Mouse (Mus musculus) heart, embryonic 15.5 days (tissue): ENCODE data around the gene Cars2. TPM values are rescaled to one million over a fixed set of nuclear protein-coding genes. Genes with fewer than 3 reads are reported as not detected.
"Not testable (repeated sequence)": the region's sequence is repeated elsewhere in the genome, so short reads cannot be mapped to it uniquely, and the experiment has no call there.

Source experiments
- ATAC-seq: fragments of 200-750 bp; cut with Nextera tagmentation; replicated peaks from 2 replicates; pipeline ENCODE4 v1.8.0; 2017; ENCODE audit warnings: low read depth, moderate TSS enrichment; ENCODE audit not compliant: insufficient number of reproducible peaks, insufficient read depth, low FRiP score
- H3K27ac ChIP-seq: fragments of 300-500 bp; sonication (generic); 2 replicates; pipeline ENCODE4 v1.5.1; 2015; ENCODE audit warnings: mild to moderate bottlenecking, inconsistent platforms
- H3K27me3 ChIP-seq: fragments of 300-500 bp; sonication (generic); 2 replicates; pipeline ENCODE4 v1.6.1; 2015; ENCODE audit warnings: inconsistent platforms
- H3K36me3 ChIP-seq: fragments of 300-500 bp; sonication (generic); 2 replicates; pipeline ENCODE4 v1.6.1; 2015; ENCODE audit warnings: mild to moderate bottlenecking, inconsistent platforms
- H3K4me1 ChIP-seq: fragments of 300-500 bp; sonication (generic); replicated peaks from 2 replicates; pipeline ENCODE4 v1.6.1; 2015; ENCODE audit warnings: inconsistent platforms
- H3K4me2 ChIP-seq: fragments of 300-500 bp; sonication (generic); 2 replicates; pipeline ENCODE4 v1.6.1; 2015; ENCODE audit warnings: inconsistent platforms, mild to moderate bottlenecking, moderate library complexity
- H3K4me3 ChIP-seq: fragments of 300-500 bp; sonication (generic); 2 replicates; pipeline ENCODE4 v1.5.1; 2015; ENCODE audit warnings: mild to moderate bottlenecking, inconsistent platforms
- H3K9ac ChIP-seq: fragments of 300-500 bp; sonication (generic); 2 replicates; pipeline ENCODE4 v1.6.1; 2015; ENCODE audit warnings: mild to moderate bottlenecking, inconsistent platforms
- H3K9me3 ChIP-seq: fragments of 300-500 bp; sonication (generic); replicated peaks from 2 replicates; pipeline ENCODE4 v1.6.1; 2016; ENCODE audit warnings: inconsistent platforms
- WGBS: fragments of 180-500 bp; shearing (Covaris S2); methylation state at CpG from one replicate; pipeline ENCODE4 v1.1.7; 2015; ENCODE audit warnings: mixed read lengths; 5-methylcytosine and 5-hydroxymethylcytosine counted together
- polyA plus RNA-seq: library from polyadenylated mRNA; unstranded; fragments of >200 nt; fragmentation: Nextera tagmentation; extraction: Ambion mirVana; gene quantifications from 2 replicates; pipeline ENCODE4 v1.2.1, GENCODE M21; 2015

Cars2 gene
- polyA plus RNA-seq, 1 experiment from 2014 or later, result 26.2 TPM

DNA sequence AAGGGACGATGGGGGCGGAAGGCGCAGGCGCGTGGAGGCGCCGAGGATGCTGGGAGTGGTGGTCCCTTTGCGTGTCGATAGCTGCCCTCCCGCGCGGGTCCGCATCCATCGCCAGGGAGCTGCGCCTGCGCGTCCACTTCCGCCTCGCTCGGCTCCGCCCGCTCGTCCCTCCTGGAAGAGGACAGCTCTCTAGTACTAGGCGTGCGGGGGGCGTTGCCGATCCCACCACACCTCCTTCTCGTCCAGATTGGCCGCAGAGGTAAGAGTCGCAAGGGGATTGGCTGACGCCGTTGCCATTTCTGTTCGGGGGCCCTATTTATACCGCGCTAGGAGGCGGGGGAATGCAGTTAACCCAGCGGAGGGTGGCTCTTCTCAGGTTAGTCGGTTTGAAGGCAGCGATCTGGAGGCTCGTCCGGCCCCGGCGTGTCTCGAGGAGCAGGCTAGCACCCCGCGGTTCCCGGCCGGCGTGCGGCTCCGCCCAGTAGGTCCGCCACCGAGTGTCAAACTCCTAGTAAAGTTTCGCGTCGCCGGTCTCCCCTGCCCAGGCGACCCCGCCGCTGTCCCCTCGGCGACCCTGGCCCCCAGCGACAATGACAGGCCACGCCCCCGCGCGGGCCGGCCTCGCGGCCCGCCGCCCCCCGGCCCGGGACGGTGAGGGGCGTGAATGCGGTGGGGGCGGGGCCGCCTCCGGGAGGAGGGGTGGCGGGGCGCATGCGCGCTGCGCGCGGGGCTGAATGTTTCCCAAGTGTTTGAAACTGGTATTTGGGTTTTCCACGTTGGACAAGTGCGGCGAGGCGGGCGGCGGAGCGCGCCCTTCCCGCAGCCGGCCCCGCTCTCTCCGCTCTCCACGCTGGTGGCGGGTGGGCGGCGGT is 5.4 kb upstream of the Cars2 start:
- H3K4me2 ChIP-seq, result peak overlapping the region; percentile 91
- H3K4me3 ChIP-seq, result peak overlapping the region; percentile 98
- whole genome bisulfite sequencing, result under 1% methylated on average over 99 of the region's 103 CpGs
- H3K27ac ChIP-seq, result peak overlapping the region; percentile 100
- no peaks in the 10 kb centered on the region for H3K27me3 ChIP-seq
- H3K9me3 ChIP-seq, result no peaks in the 10 kb centered on the region
- H3K9ac ChIP-seq, result peak overlapping the region; percentile 97
- 0 out of 2 replicates have a peak, but pooled peaks cover 2% of the 10 kb centered on the region for H3K36me3 ChIP-seq
- H3K4me1 ChIP-seq, result peaks cover 30% of the 10 kb centered on the region
- peak; percentile 88 for ATAC-seq

- Histone ChIP-seq H3K4me3 (peak within 1 kb of the TSS; percentile 98), H3K4me1 (peaks cover 31% of the 10 kb centered on the region), H3K36me3 (no peaks in the 10 kb centered on the region), H3K9ac (peak within 1 kb of the TSS; percentile 97), H3K27me3 (no peaks in the 10 kb centered on the region), H3K27ac (peak within 1 kb of the TSS; percentile 100), H3K9me3 (no peaks in the 10 kb centered on the region), H3K4me2 (peak within 1 kb of the TSS; percentile 91)
- ATAC-seq, result peak; percentile 71
- WGBS, result under 1% methylated on average over 52 of the region's 52 CpGs
Measured at GRCm38 (mm10) chr8:11554799-11555719, 4.5 kb upstream of the Cars2 start, which contains the start of gene Ing1. Gene Ing1, plus strand, starts transcription at chr8:11555571.

DNA sequence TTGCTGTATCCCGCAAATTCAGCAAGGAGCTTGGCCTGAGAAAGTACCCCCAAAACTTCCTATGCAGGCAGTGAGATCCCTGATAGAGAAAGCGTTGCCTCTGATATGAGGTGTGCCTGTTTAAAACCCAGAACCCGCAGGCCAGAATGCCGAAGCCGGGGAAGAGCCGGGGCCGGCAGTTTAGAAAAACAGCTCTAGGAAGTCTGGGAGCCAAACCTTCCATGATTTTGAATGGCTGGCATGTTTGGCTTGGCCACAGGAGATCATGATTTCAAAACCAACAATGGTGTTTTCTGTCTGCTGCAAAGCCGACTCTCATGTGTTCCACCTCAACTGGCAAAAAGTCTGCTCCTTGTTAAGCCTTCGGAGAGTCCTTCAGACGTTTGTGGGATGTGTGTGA is 1.8 kb upstream of the Cars2 start:
- H3K27ac ChIP-seq, result no peak overlapping the region
- H3K4me2 ChIP-seq, result no peak overlapping the region
- no peak for ATAC-seq
- H3K9me3 ChIP-seq, result no peaks in the 10 kb centered on the region
- H3K27me3 ChIP-seq, result no peaks in the 10 kb centered on the region
- whole genome bisulfite sequencing, result 78% methylated on average over 10 of the region's 10 CpGs
- no peak overlapping the region for H3K4me3 ChIP-seq
- H3K4me1 ChIP-seq, result peaks cover 25% of the 10 kb centered on the region
- H3K9ac ChIP-seq, result no peak overlapping the region
- 0 out of 2 replicates have a peak, but pooled peaks cover 1% of the 10 kb centered on the region for H3K36me3 ChIP-seq

DNA sequence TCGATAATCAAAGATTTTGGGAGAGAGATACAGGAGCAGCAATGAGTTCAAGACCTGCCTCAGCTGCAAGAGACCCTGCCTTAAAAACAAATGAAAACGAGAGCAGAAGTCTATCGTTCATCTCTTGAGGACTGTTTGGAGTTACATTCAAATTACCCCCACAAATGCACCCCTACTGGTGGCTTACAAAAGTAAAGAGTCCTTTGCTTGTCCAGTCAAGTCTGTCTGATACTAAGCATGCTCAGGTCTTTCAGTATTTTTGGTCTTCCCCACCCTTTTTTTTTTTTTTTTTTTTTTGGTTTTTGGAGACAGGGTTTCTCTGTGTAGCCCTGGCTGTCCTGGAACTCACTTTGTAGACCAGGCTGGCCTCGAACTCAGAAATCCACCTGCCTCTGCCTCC is 914 bp upstream of the Cars2 start:
- not testable (repeated sequence) for H3K27me3 ChIP-seq, ATAC-seq, H3K4me2 ChIP-seq, H3K27ac ChIP-seq, H3K36me3 ChIP-seq, H3K9me3 ChIP-seq, H3K9ac ChIP-seq, H3K4me3 ChIP-seq
- WGBS, result 83% methylated on average over 4 of the region's 4 CpGs
- H3K4me1 ChIP-seq, result peaks cover 25% of the 10 kb centered on the region

DNA sequence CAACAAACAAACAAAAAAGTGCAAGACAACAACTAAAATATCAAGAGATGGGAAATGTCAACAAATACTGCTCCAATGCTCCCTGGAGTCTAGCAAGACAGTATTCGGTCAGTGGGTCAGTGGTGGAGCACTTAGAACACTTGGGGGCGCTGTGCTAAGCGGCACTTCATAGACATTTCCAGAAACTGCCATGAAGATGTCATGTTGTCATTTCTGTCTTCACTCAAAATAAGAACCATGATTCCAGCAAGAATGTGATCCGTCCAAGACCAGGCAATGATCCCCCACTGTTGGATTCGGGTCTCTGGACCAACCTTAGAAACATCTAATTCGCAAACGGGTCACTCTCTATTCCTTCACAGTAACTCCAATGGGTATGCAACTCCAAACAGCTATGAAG is 877 bp downstream of the Cars2 start:
- H3K36me3 ChIP-seq, result 0 out of 2 replicates have a peak, but pooled peaks cover 7% of the 10 kb centered on the region
- peaks cover 24% of the 10 kb centered on the region for H3K4me1 ChIP-seq
- peak overlapping the region; percentile 80 for H3K4me2 ChIP-seq
- peak overlapping the region; percentile 83 for H3K4me3 ChIP-seq
- H3K9me3 ChIP-seq, result no peaks in the 10 kb centered on the region
- 0 out of 2 replicates have a peak overlapping the region, but pooled peaks have one; percentile 92 for H3K9ac ChIP-seq
- WGBS, result 16% methylated on average over 7 of the region's 7 CpGs
- no peaks in the 10 kb centered on the region for H3K27me3 ChIP-seq
- no peak for ATAC-seq
- peak overlapping the region; percentile 95; the same call in 1 of the 2 replicates for H3K27ac ChIP-seq

DNA sequence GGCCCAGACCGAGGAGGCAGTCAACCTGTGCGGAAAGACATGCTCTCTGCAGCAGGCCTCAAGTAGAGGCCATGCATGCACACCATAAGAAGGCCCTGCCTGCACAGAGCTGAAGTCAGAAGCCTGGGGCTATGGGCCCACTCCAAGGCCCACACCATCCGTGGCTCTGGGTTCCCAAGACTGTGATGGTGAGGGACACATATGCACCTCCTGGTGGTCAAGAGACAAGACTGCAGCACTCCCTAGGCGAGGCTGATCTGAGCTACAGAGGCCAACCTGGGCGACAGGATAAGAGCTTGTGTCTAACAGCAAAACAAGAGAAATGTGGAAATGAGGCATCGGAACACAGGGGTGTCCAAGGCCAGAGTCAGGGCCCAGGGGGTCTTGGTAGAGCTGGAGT is 3.5 kb downstream of the Cars2 start:
- no peak for ATAC-seq
- H3K9me3 ChIP-seq, result no peaks in the 10 kb centered on the region
- no peak overlapping the region for H3K9ac ChIP-seq
- no peak overlapping the region for H3K4me2 ChIP-seq
- H3K36me3 ChIP-seq, result peaks cover 10% of the 10 kb centered on the region; the same call in 1 of the 2 replicates
- no peak overlapping the region for H3K4me3 ChIP-seq
- peaks cover 12% of the 10 kb centered on the region for H3K4me1 ChIP-seq
- 63% methylated on average over 6 of the region's 6 CpGs for WGBS
- no peak overlapping the region for H3K27ac ChIP-seq
- H3K27me3 ChIP-seq, result no peaks in the 10 kb centered on the region

DNA sequence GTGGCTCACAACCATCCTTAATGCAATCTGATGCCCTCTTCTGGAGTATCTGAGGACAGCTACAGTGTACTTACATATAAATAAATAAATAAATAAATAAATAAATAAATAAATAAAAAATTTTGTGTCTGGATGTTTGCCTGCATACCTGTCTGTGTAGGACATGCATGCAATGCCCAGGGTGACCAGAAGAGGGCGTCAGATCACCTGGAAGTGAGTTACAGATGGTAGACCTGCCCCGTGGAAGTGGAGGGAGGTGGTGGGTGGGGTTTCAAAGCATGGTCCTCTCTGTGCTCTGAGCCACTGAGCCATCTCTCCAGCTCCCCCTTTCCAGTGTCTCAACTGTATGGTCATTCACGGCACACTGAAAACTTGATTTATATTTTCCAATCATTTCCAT is 6.2 kb downstream of the Cars2 start:
- 52% methylated on average over 3 of the region's 3 CpGs for WGBS
- no peak overlapping the region for H3K27ac ChIP-seq
- H3K4me3 ChIP-seq, result no peak overlapping the region
- no peak overlapping the region for H3K9ac ChIP-seq
- no peak for ATAC-seq
- H3K36me3 ChIP-seq, result peaks cover 31% of the 10 kb centered on the region
- H3K9me3 ChIP-seq, result no peaks in the 10 kb centered on the region
- H3K4me1 ChIP-seq, result no peaks in the 10 kb centered on the region; the same call in 1 of the 2 replicates
- H3K27me3 ChIP-seq, result no peaks in the 10 kb centered on the region
- no peak overlapping the region for H3K4me2 ChIP-seq

GRCm38 (mm10) chr8:11542866-11543265 is 7.7 kb downstream of the Cars2 start:
- Histone ChIP-seq H3K4me2 (no peak overlapping the region), H3K4me1 (no peaks in the 10 kb centered on the region), H3K27me3 (no peaks in the 10 kb centered on the region), H3K27ac (no peak overlapping the region), H3K36me3 (peaks cover 31% of the 10 kb centered on the region), H3K9ac (no peak overlapping the region), H3K9me3 (no peaks in the 10 kb centered on the region), H3K4me3 (no peak overlapping the region)
- WGBS, result 80% methylated on average over 4 of the region's 4 CpGs
- ATAC-seq, result no peak

GRCm38 (mm10) chr8:11542031-11542430 is 8.6 kb downstream of the Cars2 start:
- Histone ChIP-seq H3K36me3 (peaks cover 30% of the 10 kb centered on the region), H3K4me3 (no peak overlapping the region), H3K9ac (no peak overlapping the region), H3K27me3 (no peaks in the 10 kb centered on the region), H3K9me3 (no peaks in the 10 kb centered on the region), H3K4me1 (no peaks in the 10 kb centered on the region), H3K4me2 (no peak overlapping the region), H3K27ac (no peak overlapping the region)
- ATAC-seq, result no peak
- WGBS, result 77% methylated on average over 12 of the region's 12 CpGs

DNA sequence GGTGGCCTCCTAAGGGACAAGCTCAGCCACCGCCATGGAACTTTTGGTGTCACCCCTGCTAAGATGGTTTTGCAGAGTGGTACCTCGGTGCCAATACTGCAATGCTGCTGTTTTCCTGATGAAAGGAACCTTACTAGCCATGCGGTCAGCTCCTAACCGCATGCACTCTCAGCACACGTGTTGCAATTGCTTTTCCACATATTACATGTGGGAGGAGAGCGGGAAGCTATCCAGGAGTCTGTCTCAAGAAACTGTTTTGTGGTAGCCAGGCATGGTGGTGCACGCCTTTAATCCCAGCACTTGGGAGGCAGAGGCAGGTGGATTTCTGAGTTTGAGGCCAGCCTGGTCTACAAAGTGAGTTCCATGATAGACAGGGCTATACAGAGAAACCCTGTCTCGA is 10.4 kb downstream of the Cars2 start:
- peaks cover 34% of the 10 kb centered on the region for H3K36me3 ChIP-seq
- no peaks in the 10 kb centered on the region for H3K4me1 ChIP-seq
- 92% methylated on average over 8 of the region's 8 CpGs for WGBS
- H3K27me3 ChIP-seq, result no peaks in the 10 kb centered on the region
- ATAC-seq, result no peak
- H3K27ac ChIP-seq, result no peak overlapping the region
- no peaks in the 10 kb centered on the region for H3K9me3 ChIP-seq
- H3K9ac ChIP-seq, result no peak overlapping the region
- no peak overlapping the region for H3K4me3 ChIP-seq
- H3K4me2 ChIP-seq, result no peak overlapping the region

GRCm38 (mm10) chr8:11539049-11539448 is 11.5 kb downstream of the Cars2 start:
- no peak overlapping the region for H3K9ac ChIP-seq
- WGBS, result 90% methylated on average over 4 of the region's 4 CpGs
- H3K27ac ChIP-seq, result no peak overlapping the region
- H3K4me3 ChIP-seq, result no peak overlapping the region
- H3K4me1 ChIP-seq, result no peaks in the 10 kb centered on the region
- peaks cover 34% of the 10 kb centered on the region for H3K36me3 ChIP-seq
- H3K9me3 ChIP-seq, result no peaks in the 10 kb centered on the region
- no peak overlapping the region for H3K4me2 ChIP-seq
- H3K27me3 ChIP-seq, result no peaks in the 10 kb centered on the region
- no peak for ATAC-seq
